Mouse (Mus musculus): ENCODE results near the gene Gnl3.

DNA sequence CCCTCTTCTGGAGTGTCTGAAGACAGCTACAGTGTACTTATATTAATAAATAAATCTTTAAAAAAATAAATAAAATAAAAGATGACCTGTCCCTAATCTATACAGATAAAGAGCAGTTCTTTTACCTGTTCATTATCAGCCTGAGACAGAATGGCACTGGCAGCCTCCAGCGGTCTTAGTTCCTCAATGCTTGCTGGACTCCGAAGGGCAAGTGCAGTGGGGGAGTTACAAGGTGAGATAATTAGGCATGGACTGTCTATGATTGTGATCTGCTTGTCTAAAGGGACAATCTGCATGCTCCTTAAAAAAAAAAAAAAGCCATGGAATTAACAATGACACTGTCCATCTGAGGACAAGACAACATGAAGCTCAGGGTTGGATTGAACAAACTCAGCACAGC, 5.0 kb downstream of the Gnl3 start:
- TF ChIP-seq CTCF (IDR thresholded peaks at IDR 0.05; ENCODE audit: low read depth, low read length) (no peak), POLR2A (IDR thresholded peaks at IDR 0.05; ENCODE audit: borderline replicate concordance, low read depth, low read length) (no peak)

All from bone marrow macrophage, adult 2 months (primary cell).